ENCODE assay signal across 17 mouse cellular contexts in genomic region chr3:51000938-51001337, GRCm38 (mm10).
"Had no signal": no experiment of that assay in that cellular context is flagged by ENCODE, and none has a peak within 500 bp of the region (broad histone marks: within the 10 kb centered on the region; RNA-seq: fewer than 3 reads in every experiment).

No protein-coding gene starts in this region.

- H3K9me3 ChIP-seq: kidney, embryonic 15.5 days; liver, embryonic 13.5 days had no signal

- H3K36me3 ChIP-seq: kidney, embryonic 15.5 days; liver, embryonic 13.5 days had no signal

- H3K27ac ChIP-seq: kidney, embryonic 15.5 days; left cerebral cortex, adult 2 months; liver, embryonic 13.5 days; stomach, postnatal 0 days had no signal

- DNase-seq: kidney, adult 8-10 months; kidney, postnatal 10 days; kidney, postnatal 36 days; layer of hippocampus, postnatal 36 days; liver, embryonic 13.5 days; lung, postnatal 10 days; lung, postnatal 4 days; midbrain, embryonic 14.5 days; right cerebral cortex, postnatal 14 days; right cerebral cortex, postnatal 4 days; thymus, adult 2 months; thymus, postnatal 14 days; thymus, postnatal 4 days had no signal

- H3K4me1 ChIP-seq: kidney, embryonic 15.5 days; liver, embryonic 13.5 days had no signal

- H3K9ac ChIP-seq: kidney, embryonic 15.5 days; liver, embryonic 13.5 days had no signal

- H3K4me3 ChIP-seq: kidney, embryonic 15.5 days; left cerebral cortex, adult 2 months; liver, embryonic 13.5 days had no signal

- H3K27me3 ChIP-seq: kidney, embryonic 15.5 days; liver, embryonic 13.5 days had no signal

- H3K4me2 ChIP-seq: kidney, embryonic 15.5 days; liver, embryonic 13.5 days; midbrain, embryonic 11.5 days had no signal
